10 mouse cellular contexts compared by ENCODE assay signal in genomic region chr5:24039423-24039822, GRCm38 (mm10). TPM values are rescaled to one million over a fixed set of nuclear protein-coding genes. Genes with fewer than 3 reads are reported as not detected.
DNase-seq lines count a peak whose midpoint lies in the region; ATAC-seq and TF ChIP-seq lines count a peak whose summit lies in the region.
"Had no signal": no experiment of that assay in that cellular context is flagged by ENCODE, and none has a peak within 500 bp of the region (broad histone marks: within the 10 kb centered on the region; RNA-seq: fewer than 3 reads in every experiment).

No protein-coding gene starts in this region.

- H3K4me1 ChIP-seq in heart, postnatal 0 days (ENCODE audit: control insufficient read depth, insufficient read depth), result no peaks in the 10 kb centered on the region
- no peaks in the 10 kb centered on the region for H3K4me1 ChIP-seq in heart, embryonic 10.5 days
- no peaks in the 10 kb centered on the region for H3K4me1 ChIP-seq in embryonic facial prominence, embryonic 10.5 days

- no peak for DNase-seq in heart, postnatal 0 days (ENCODE audit: low spot score)
- DNase-seq in heart, embryonic 10.5 days (ENCODE audit: low spot score), result no peak
- peak; percentile 21 to 44 for DNase-seq in heart, postnatal 36 days
- DNase-seq in layer of hippocampus, adult 9-10 months (ENCODE audit: low spot score), result no peak
- no peak for DNase-seq in adrenal gland, postnatal 36 days
- no peak for DNase-seq in embryonic facial prominence, embryonic 10.5 days (ENCODE audit: low spot score)
- DNase-seq: left cerebral cortex, postnatal 4 days had no signal

- intact Hi-C loops in heart, postnatal 36 days (cut with DNase I), result no loop called here

- H3K27me3 ChIP-seq in heart, postnatal 0 days (ENCODE audit: control insufficient read depth, insufficient read depth, low read length), result no peaks in the 10 kb centered on the region
- H3K27me3 ChIP-seq in heart, embryonic 10.5 days (ENCODE audit: insufficient read depth, poor library complexity, severe bottlenecking), result no peaks in the 10 kb centered on the region
- no peaks in the 10 kb centered on the region for H3K27me3 ChIP-seq in myocyte (ENCODE audit: control insufficient read depth, insufficient read depth, insufficient read length)
- no peaks in the 10 kb centered on the region for H3K27me3 ChIP-seq in embryonic facial prominence, embryonic 10.5 days (replicated peaks; ENCODE audit: low read depth, poor library complexity, severe bottlenecking)

- TF ChIP-seq POLR2A in myocyte (IDR thresholded peaks at IDR 0.05; ENCODE audit: insufficient read length, low read depth), result no peak

- H3K4me2 ChIP-seq in heart, postnatal 0 days (ENCODE audit: low read depth, low read length), result no peak overlapping the region
- peak overlapping the region; percentile 61 for H3K4me2 ChIP-seq in myocyte (ENCODE audit: low read depth)

- H3K9ac ChIP-seq in heart, postnatal 0 days (replicated peaks; ENCODE audit: low read depth, low read length), result no peak overlapping the region

- no peak overlapping the region for H3K4me3 ChIP-seq in heart, postnatal 0 days (ENCODE audit: low read depth, low read length)
- no peak overlapping the region for H3K4me3 ChIP-seq in heart, embryonic 10.5 days
- H3K4me3 ChIP-seq in myocyte, result no peak overlapping the region
- no peak overlapping the region for H3K4me3 ChIP-seq in embryonic facial prominence, embryonic 10.5 days

- TF ChIP-seq EP300 in heart, postnatal 0 days (IDR thresholded peaks at IDR 0.05; ENCODE audit: low read depth), result no peak

- no peak overlapping the region for H3K27ac ChIP-seq in heart, postnatal 0 days (ENCODE audit: low read depth)
- H3K27ac ChIP-seq in heart, embryonic 10.5 days, result no peak overlapping the region
- no peak overlapping the region for H3K27ac ChIP-seq in embryonic facial prominence, embryonic 10.5 days (replicated peaks)
- H3K27ac ChIP-seq: hindbrain, postnatal 0 days had no signal

- 75% methylated on average over 5 of the region's 5 CpGs for WGBS in heart, postnatal 0 days
- WGBS in heart, embryonic 10.5 days, result 85% methylated on average over 5 of the region's 5 CpGs
- WGBS in embryonic facial prominence, embryonic 10.5 days, result 88% methylated on average over 5 of the region's 5 CpGs

- no peaks in the 10 kb centered on the region for H3K9me3 ChIP-seq in heart, postnatal 0 days (replicated peaks; ENCODE audit: control insufficient read depth, low read length)
- no peaks in the 10 kb centered on the region for H3K9me3 ChIP-seq in heart, embryonic 10.5 days
- no peaks in the 10 kb centered on the region for H3K9me3 ChIP-seq in embryonic facial prominence, embryonic 10.5 days

- no peak overlapping the region for H3ac ChIP-seq in myocyte (ENCODE audit: control insufficient read depth, insufficient read length)

- no peak for TF ChIP-seq CTCF in heart, postnatal 0 days (IDR thresholded peaks at IDR 0.05; ENCODE audit: low read depth)

- H3K79me2 ChIP-seq in myocyte (ENCODE audit: control insufficient read depth, insufficient read depth), result no peaks in the 10 kb centered on the region

- peak; percentile 33; the same call in 1 of the 2 replicates for ATAC-seq in heart, postnatal 0 days (ENCODE audit: insufficient read depth, low read depth)
- peak; percentile 88 for ATAC-seq in CD4-positive, CD25-positive, alpha-beta regulatory T cell, adult 4 months
- ATAC-seq: hindbrain, postnatal 0 days had no signal

- no peaks in the 10 kb centered on the region for H3K36me3 ChIP-seq in heart, postnatal 0 days (replicated peaks; ENCODE audit: control insufficient read depth, insufficient read depth, low read length)
- H3K36me3 ChIP-seq in heart, embryonic 10.5 days, result no peaks in the 10 kb centered on the region
- no peaks in the 10 kb centered on the region for H3K36me3 ChIP-seq in myocyte (ENCODE audit: control insufficient read depth, insufficient read depth)
- no peaks in the 10 kb centered on the region for H3K36me3 ChIP-seq in embryonic facial prominence, embryonic 10.5 days (replicated peaks)

TF ChIP-seq in myocyte, 11 proteins besides CTCF, POLR2A, EP300 and RAD21:
- TF ChIP-seq USF1 (IDR thresholded peaks at IDR 0.05; ENCODE audit: low read depth), result peak; percentile 93
- TF ChIP-seq SRF (IDR thresholded peaks at IDR 0.05; ENCODE audit: control insufficient read depth, insufficient read length, low read depth), result no peak
- TF ChIP-seq TCF3 (IDR thresholded peaks at IDR 0.05; ENCODE audit: insufficient read length, low read depth), result no peak

RNA-seq across cellular contexts. Expression of gene Fam126a, which starts 8.9 kb away (rescaled TPM):
- total RNA-seq in heart, postnatal 0 days (2014; rRNA removed; ENCODE audit: low replicate concordance), result 37.3 and 37.6 TPM in 2 replicates
- 23.3 and 27.7 TPM in 2 replicates for polyA plus RNA-seq in heart, postnatal 0 days (2015; fragmentation: Nextera tagmentation; extraction: Ambion mirVana)
- 27.5 and 39.7 TPM in 2 replicates for polyA plus RNA-seq in heart, embryonic 10.5 days (2016; fragmentation: Nextera tagmentation; extraction: Ambion mirVana)
- polyA plus RNA-seq in CD4-positive, CD25-positive, alpha-beta regulatory T cell, adult 4 months (2017; shearing (Covaris generic)), result 1 to 10 TPM; 8.7 TPM
- total RNA-seq in heart, postnatal 36 days (2021), result 10 to 100 TPM; 31.7 to 58.7 TPM
- polyA plus RNA-seq in myocyte (2012; fragmentation: generic; extraction: Trizol), result 7.8 TPM
- total RNA-seq in adrenal gland, postnatal 36 days (2021), result 100 to 1,000 TPM in 1 of 2 experiments, 10 to 100 TPM in 1; 84.2 to 108 TPM
- 25.9 and 26.9 TPM in 2 replicates for polyA plus RNA-seq in embryonic facial prominence, embryonic 10.5 days (2016; fragmentation: Nextera tagmentation; extraction: Ambion mirVana)

Comparison
In these comparisons a context has a peak if more than half of its experiments do, and no peak if none do; other contexts are left out.
1. DNase-seq: peak in heart, postnatal 36 days (2 of 2); none in heart, postnatal 0 days (single experiment), heart, embryonic 10.5 days (single experiment), layer of hippocampus, adult 9-10 months (single experiment), adrenal gland, postnatal 36 days (0 of 2) and embryonic facial prominence, embryonic 10.5 days (single experiment).